Mouse (Mus musculus) megakaryocyte, embryonic 14.5 days (primary cell): ENCODE results near the gene Morc2a.

Experiments used
- FLI1 ChIP-seq: IDR thresholded peaks from 2 replicates; pipeline ENCODE4 v1.6.1; 2012; ENCODE audit warnings: low read length, inconsistent platforms, mixed read lengths
- GATA1 ChIP-seq: IDR thresholded peaks from 3 replicates; pipeline ENCODE4 v1.6.1; 2012; ENCODE audit warnings: mixed read lengths, low read length, inconsistent platforms, borderline replicate concordance

DNA sequence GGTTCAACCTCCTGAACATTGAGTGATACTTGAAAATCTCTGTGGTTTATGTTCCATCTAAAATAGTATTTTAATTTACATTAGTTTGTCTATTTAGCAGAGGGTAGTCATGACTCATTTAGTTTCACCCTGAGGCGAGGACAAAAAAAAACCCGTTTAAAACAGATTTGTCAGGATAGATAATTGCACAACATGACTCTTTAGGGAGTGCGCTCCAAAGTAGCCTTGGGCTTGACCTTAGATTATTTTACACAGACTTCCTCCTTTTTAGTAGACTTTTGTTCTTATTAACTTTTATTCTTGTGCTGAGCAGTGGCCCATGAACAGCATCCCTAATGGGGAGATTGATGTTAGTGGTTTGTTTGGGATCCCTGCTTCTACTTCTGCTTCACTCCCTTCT, 18.5 kb downstream of the Morc2a start:
- TF ChIP-seq GATA1 (no peak), FLI1 (no peak)
